Mouse (Mus musculus) gastrocnemius, adult 8-10 months (tissue): ENCODE measurements around the gene Ostf1. TPM values are rescaled to one million over a fixed set of nuclear protein-coding genes. Genes with fewer than 3 reads are reported as not detected.

Source experiments
- DNase-seq, 2 experiments: peaks; one replicate each; pipeline ENCODE4 v3.0.0; 2022; ENCODE audit warnings: low spot score in 2 of 2
- total RNA-seq, 4 experiments: library from RNA; stranded (reverse); gene quantifications; 2 replicates each; pipeline ENCODE4 v1.2.4; 2022

Ostf1 gene
- total RNA-seq, 4 experiments from 2014 or later, result 22.1 to 28.5 (median 25.5) TPM

DNA sequence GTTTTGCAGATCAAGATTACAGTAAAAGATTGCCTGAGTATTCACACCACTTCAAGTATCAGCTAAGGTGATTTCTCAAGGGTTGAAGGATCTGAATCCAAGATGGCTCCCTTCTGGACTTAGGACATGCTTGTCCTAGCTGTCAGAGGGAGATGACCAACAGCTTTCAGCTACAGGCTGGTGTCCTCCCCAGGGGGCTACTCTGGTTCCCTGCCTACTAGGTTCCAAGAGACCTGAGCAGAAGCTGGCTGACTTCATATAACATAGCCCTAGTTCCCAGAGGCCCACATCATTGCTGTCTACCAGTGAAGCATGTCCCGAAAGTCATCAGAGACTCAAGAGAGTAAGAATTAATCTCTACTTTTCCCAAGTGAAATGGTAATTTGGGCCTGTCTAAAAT lies 62.1 kb downstream of the Ostf1 start:
- DNase-seq, result no peak

DNA sequence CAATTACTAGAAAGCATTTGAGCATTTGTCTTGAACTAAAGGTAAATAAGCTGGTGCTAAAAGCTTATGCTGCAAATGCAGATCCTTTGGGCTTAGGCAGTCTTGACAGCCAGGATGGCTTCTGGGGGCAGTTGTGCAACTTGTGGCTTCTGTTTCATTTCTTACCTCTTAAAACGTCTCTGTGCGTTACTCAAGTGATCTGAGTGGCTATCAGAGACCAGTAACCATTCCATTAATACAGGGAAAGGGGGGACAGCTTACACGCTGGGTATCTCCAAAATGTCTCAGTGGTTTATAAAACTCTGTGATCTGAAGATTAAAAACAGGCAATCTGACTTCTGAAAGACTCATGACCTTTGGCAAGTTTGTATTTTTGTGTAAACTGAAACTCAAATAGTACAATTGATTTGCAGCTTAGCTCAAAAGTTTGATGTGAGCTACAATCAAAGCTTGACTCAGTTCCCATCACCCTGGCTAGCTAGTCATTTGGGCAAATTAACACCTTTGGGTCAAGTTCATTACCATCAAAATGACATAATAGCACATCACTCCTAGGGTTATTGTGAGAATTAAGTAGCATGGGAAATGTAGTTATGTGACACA lies 62.7 kb downstream of the Ostf1 start:
- DNase-seq, result no peak

DNA sequence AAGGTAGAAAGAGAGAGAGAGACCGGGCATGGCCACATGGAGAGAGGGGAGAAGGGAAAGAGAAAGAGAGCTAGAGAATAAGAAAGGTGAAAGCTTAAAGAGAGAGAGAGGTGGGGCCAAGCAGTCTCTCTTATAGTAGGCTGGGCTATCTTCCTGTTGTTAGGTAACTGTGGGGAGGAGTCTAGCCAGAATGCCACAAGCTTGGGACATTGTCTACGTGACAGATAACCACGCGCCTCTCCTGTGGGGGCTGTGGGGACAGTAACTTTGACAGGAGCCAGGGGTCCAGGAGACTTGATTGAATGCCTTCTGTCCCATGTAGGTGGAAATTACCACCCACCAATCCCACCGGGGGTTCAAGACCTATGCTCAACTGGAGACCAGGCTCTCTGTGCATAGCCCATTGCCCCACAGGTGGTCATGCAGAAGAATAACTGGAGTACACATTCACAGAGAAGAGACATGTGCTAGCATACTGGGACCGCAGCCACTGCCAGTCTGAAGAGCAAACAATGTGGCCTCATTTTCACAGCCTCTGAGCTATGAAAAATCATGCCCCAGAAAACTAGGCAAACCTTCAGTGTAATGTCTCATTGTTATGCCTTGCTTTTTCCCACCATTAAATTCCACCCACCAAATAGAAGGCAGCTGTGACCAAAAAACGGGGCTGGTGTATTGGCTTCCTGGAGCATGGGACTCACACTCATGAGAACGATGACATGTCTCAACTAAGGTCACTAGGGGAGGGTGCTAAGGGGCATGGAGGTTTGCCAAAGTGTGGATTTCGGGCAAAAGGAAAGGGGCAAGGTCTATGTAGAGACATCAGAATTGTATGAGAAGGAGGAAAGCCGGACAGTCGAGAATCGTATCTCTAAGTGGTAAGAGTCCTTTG lies 63.4 kb downstream of the Ostf1 start:
- DNase-seq, result no peak

DNA sequence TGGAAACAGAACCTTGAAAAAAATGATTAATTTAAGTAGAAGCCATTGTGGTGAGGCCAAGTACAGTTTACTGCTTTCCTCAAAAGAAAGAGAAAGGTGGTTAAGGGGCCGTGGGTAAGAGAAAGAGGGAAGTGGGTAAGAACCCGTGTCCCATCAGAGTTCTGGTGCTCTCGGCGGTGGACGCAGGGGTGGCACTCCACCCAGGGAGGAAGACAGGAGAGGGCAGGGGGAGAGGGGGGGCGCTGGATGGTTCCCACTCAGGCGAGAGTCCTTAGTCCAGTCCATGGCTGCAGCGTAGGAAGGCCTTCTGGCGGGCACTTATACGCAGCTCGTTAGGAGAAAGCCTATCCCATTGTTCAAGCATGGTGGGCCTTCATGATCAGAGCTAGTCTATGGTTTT lies 64.1 kb downstream of the Ostf1 start:
- no peak for DNase-seq

DNA sequence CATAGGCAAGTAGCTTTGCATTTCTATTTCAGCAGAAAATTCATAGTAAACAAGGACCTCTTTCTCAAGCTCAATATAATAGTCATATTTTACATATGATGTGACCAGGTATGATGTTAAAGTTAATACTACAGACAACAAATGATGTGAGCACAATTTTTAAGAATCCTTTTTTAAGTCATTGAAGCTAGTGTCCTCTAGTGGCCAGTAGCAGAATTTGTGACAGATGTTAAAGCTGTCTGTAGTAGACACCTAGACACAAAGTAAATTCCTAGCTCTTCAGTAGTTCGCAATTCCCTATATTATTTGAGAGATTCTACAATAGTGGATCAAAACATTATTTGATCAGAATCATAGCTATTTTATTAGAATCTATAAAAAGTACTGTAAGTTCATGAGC lies 73.9 kb downstream of the Ostf1 start:
- no peak for DNase-seq

DNA sequence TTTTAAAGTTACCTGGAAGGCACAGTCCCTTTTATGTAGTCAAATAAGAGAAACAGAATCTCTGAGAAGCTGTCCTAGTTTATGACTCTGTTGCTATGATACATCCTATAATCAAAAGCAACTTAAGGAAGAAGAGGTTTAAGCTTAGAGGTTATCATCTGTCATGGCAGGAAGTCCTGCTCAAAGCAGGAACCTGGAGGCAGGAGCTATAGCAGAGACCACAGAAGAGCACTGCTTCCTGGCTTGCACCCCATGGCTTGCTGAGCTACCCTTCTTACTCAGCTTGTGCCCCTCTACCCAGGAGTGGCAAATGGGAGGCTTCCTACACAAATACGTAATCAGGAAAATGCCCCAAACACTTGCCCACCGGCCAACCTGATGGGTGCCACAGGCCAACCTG lies 76.0 kb downstream of the Ostf1 start:
- no peak for DNase-seq

DNA sequence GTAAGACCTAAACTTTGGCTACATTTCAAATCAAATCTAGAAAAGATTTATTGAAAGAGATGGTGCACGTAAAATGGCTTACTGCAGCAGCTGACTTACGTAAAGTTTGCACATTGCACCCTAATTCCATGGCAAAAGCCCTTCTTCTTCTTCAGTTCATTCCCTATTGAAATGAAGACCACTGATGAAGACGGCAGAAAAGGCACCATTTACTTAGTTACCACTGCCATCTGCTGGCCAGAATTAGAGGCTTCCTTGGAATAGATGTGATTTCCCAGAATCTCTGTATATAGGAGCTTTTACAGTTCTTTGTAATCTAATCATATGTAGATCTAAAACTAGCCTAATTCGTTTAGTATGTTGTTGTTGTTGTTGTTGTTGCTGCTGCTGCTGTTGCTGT lies 83.0 kb downstream of the Ostf1 start:
- DNase-seq, result peak in 1 of 2 experiments; percentile 13

Other genes starting within 250 kb of the Ostf1 start
- gene Nmrk1, start 127 bp upstream of the Ostf1 start, total RNA-seq, result 1 to 10 TPM; 3.0 to 4.8 (median 3.6) TPM
- 100 to 1,000 TPM; 103 to 147 (median 134) TPM for gene Carnmt1, start 38.9 kb upstream of the Ostf1 start, total RNA-seq
- 1 to 10 TPM; 3.1 to 4.1 (median 3.3) TPM for gene D030056L22Rik, start 81.4 kb upstream of the Ostf1 start, total RNA-seq
- gene Trpm6, start 118.2 kb upstream of the Ostf1 start, total RNA-seq, result under 1 TPM in 2 of 4 experiments, not detected in 2; 0.07 to 0.11 TPM